Mouse (Mus musculus) layer of hippocampus, postnatal 14 days (tissue): ENCODE data around the gene 1700042G07Rik. TPM values are rescaled to one million over a fixed set of nuclear protein-coding genes. Genes with fewer than 3 reads are reported as not detected.

Experiments
- DNase-seq, 2 experiments: peaks; one replicate each; pipeline ENCODE4 v3.0.0; 2021 to 2022; ENCODE audit warnings: low spot score in 2 of 2, mixed read lengths in 1 of 2
- total RNA-seq, 2 experiments: library from RNA; stranded (reverse); gene quantifications; 2 replicates each; pipeline ENCODE4 v1.2.3; 2021

The 1700042G07Rik gene
- total RNA-seq, 2 experiments from 2014 or later, result not detected

GRCm38 (mm10) chr4:116160769-116161168, 12.4 kb upstream of the 1700042G07Rik start:
- DNase-seq, result peak; percentile 46 to 82

- no peak for DNase-seq
These were observed 11.0 kb upstream of the 1700042G07Rik start for GRCm38 (mm10) chr4:116162142-116162541.

GRCm38 (mm10) chr4:116164759-116165554, 8.2 kb upstream of the 1700042G07Rik start:
- no peak for DNase-seq

- no peak for DNase-seq
These were observed 7.3 kb upstream of the 1700042G07Rik start for GRCm38 (mm10) chr4:116165708-116166407.

- DNase-seq, result no peak
These were observed 5.8 kb upstream of the 1700042G07Rik start, which contains the start of gene Tspan1 for GRCm38 (mm10) chr4:116167404-116167803. TSS of gene Tspan1 (minus strand) at chr4:116167601.

GRCm38 (mm10) chr4:116168617-116169352, 4.4 kb upstream of the 1700042G07Rik start:
- DNase-seq, result peak; percentile 72 to 83

GRCm38 (mm10) chr4:116169353-116169672, 3.9 kb upstream of the 1700042G07Rik start:
- no peak for DNase-seq

GRCm38 (mm10) chr4:116173752-116174151, 580 bp downstream of the 1700042G07Rik start:
- DNase-seq, result no peak

GRCm38 (mm10) chr4:116174466-116175116, 1.4 kb downstream of the 1700042G07Rik start:
- DNase-seq, result no peak

GRCm38 (mm10) chr4:116175136-116175535, 2.0 kb downstream of the 1700042G07Rik start:
- no peak for DNase-seq

GRCm38 (mm10) chr4:116175711-116176542, 2.8 kb downstream of the 1700042G07Rik start:
- DNase-seq, result peak in 1 of 2 experiments; percentile 36

GRCm38 (mm10) chr4:116176543-116176988, 3.4 kb downstream of the 1700042G07Rik start:
- peak; percentile 65 to 75 for DNase-seq

- no peak for DNase-seq
These were observed 4.0 kb downstream of the 1700042G07Rik start for GRCm38 (mm10) chr4:116177140-116177539.

GRCm38 (mm10) chr4:116182079-116182478, 8.9 kb downstream of the 1700042G07Rik start:
- no peak for DNase-seq

GRCm38 (mm10) chr4:116182745-116183144, 9.6 kb downstream of the 1700042G07Rik start:
- no peak for DNase-seq

GRCm38 (mm10) chr4:116185083-116185482, 11.9 kb downstream of the 1700042G07Rik start:
- DNase-seq, result no peak

- no peak for DNase-seq
These were observed 19.2 kb downstream of the 1700042G07Rik start for GRCm38 (mm10) chr4:116192286-116192835.

GRCm38 (mm10) chr4:116193583-116194383, 20.6 kb downstream of the 1700042G07Rik start:
- no peak for DNase-seq

GRCm38 (mm10) chr4:116198422-116198821, 25.2 kb downstream of the 1700042G07Rik start:
- no peak for DNase-seq
